Mouse (Mus musculus): Measurements from ENCODE around the gene Actr3.

Actr3 gene

GRCm38 (mm10) chr1:125435369-125436135, at the start of gene Actr3:
Gene Actr3 (minus strand): TSS chr1:125435727.
- DNase-seq (ENCODE audit: low spot score in 2 of 2): peak; percentile 99 to 100

- no peak for DNase-seq (ENCODE audit: low spot score in 2 of 2)
Observed at GRCm38 (mm10) chr1:125482459-125483287, 47.1 kb upstream of the Actr3 start.

GRCm38 (mm10) chr1:125481842-125482241, 46.3 kb upstream of the Actr3 start:
- DNase-seq (ENCODE audit: low spot score in 2 of 2): no peak

DNA sequence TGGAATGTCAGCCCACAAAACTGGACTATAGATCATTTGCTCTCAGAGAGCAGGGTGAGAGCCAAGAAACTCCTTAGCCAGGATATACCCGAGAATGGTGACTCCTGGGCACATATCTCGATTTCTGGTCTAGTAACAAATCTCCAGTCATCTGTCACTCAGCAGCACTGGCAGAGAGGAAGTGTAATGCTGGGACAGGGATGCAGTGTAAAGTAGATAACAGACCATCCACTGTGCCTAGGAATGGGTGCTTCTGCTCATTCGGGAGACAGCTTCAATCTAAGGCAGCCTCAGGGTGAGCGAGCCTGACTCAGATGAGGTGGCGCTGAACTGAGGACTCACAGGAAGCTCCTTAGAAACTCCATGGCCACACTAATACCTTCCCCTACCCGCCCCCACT, 43.1 kb upstream of the Actr3 start:
- no peak for DNase-seq (ENCODE audit: low spot score in 2 of 2)

DNA sequence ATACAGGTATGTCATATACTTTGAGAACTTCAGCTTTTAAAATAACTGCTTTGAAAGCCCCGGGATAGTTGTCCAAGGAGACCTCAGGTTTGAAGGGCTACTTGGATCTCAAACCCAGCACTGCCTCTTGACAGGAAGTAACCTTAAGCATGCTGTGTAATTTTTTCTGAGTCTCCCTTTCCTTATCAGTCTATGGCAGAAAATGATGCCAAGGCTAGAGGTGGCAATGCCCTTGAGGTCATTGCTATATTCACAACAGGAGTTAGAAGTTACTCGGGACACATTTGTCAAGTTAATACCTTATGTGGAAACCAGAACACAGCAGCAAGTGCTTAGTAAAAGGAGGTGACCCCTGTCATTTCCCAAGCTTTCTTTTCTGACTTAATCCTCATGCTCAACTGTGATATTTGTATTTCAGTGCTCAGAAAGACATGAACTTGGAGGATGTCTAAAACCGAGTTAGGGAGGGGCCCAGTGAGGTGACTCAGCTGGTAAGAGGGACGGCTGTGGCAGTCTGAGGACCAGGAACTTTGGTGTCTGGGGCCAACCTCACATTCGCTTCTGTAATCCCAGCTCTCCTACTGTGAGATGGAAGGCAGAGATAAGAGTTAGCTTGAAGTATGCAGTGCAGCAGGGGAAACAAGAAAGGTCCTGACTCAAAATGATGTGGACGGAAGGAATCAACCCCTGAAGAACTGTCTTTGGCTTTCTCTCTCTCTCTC, 40.6 kb upstream of the Actr3 start:
- DNase-seq (ENCODE audit: low spot score in 2 of 2): no peak

DNA sequence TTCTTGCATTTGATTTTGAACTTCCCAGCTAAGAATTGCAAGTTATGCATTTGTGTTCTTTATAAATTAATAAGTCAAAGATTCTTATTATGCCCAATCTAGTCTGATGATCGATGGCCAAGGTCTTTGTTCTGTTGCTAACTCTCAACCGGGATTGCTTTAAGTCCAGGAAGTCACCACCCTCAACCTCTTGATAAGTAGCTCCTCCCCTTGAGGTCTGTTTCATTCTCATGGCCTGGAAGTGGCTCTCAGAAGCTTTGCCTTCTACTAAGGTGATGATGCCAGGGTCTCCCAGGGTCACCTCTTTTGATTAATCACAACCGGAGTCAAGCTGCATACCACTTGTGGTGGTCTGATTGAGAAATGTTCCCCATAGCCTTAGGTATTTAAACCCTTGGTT, 38.3 kb upstream of the Actr3 start:
- DNase-seq (ENCODE audit: low spot score in 2 of 2): no peak

DNA sequence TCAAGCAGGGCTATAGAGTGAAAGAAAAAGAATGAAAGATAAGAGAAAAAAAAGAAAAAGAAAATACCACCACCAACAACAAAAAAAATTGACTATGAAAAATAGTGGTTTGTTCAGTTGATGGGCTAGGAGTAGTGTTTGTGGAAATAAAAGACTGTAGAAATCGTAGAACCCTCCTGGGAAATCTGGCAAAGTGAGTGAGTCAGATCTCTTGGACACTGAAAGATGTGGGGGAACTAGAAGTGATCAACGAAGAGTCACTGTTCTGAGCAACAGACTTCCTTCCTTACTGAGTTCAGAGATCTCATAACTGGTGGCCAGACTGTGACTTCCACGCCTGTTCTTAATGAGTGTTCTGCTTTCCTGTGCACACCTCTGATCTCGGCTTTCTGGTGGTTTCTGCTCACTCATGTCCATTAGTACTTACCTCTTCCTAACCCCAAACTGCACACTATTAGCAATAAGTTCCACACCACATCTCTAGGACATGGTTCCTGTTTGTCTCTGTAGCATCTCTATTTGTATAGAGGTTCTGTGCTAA, 37.7 kb upstream of the Actr3 start:
- DNase-seq (ENCODE audit: low spot score in 2 of 2): no peak

- no peak for DNase-seq (ENCODE audit: low spot score in 2 of 2)
Observed at GRCm38 (mm10) chr1:125470805-125471648, 35.5 kb upstream of the Actr3 start.

DNA sequence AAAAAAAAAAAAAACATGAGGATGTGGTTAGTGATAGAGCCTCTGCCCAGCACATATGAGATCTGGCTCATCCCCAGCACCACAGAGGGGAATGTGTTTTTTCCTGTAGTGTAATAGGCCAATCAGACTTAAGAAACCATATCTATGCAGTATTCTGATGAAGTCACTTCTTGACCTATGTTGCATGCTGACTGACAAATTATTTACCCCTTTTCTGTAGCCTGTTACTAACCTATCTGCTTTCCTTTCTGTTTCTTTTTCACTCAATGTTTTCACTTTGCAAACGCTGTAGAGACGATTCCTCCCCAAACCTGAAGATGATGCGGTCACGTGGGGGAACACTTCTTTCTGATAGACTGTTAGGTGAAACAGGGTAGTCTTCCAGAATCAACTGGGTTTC, 32.4 kb upstream of the Actr3 start:
- no peak for DNase-seq (ENCODE audit: low spot score in 2 of 2)

DNA sequence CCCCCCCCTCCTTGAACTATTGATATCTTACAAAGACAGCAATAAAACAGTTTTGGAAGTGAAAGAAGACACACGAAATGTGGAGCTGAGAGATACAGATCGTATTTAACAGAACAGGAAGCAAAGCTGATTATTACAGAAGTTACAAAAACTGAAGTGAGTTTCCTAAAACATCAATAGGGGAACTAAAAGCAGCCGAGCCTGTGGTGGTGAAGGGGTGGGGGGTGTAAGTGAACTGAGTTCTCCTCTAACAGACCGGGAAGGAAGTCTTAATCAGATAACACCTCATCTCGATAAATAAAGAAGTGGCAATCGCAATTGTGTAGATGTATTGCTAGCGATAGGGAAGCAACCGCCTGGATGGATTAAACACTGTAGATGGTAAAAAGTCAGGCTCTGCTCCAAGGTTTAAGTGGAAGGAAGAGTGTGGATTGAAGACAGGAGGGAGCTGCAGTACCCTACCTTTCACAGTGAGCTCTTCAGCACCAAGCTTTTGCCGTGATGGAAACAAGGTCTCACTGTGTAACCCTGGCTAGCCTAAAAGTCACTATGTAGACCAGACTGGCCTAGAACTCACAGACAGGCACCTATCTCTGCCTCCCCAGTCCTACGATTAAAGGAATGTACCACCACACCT, 31.2 kb upstream of the Actr3 start:
- DNase-seq (ENCODE audit: low spot score in 2 of 2): peak in 1 of 2 experiments; percentile 44

GRCm38 (mm10) chr1:125464011-125464410, 28.5 kb upstream of the Actr3 start:
- DNase-seq (ENCODE audit: low spot score in 2 of 2): no peak

DNA sequence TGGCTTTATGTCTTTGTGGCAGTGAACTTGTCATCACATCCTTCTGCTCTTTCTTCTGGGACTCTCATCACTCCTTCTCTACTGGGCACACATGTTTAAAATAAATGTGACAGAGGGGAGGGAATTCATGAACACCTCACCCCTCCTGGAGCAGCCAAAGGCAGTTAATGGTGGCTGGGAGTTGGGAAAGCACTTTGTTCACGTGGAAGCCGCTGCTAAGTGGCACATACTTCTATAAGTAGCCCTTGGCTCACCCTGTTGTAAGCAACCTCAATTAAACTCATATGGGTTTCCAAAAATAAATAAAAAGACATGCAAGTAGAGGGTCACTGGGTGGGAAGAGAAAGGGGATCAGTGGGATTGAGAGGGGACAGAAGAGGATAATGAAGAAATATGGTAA, 27.8 kb upstream of the Actr3 start:
- DNase-seq (ENCODE audit: low spot score in 2 of 2): no peak

- DNase-seq (ENCODE audit: low spot score in 2 of 2): no peak
Observed at GRCm38 (mm10) chr1:125462917-125463316, 27.4 kb upstream of the Actr3 start.

DNA sequence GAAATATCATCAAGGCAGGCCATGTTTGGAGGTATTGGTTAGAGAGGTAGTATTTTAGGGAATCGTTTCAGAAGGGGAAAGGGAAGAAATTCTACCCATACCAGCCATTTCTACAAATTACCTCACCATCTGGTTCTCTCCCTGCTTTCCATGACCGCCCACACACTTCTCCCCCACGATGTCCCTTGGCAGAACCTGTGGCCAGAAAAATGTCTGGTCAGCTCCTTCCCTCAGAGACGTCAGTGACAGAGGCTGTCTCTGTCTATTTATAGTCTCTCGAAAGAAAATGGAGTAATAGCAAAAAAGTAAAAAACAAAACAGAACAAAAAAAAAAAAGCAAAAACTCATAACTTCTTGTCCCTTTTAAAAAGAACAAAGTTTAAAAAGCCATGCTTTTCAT, 23.0 kb upstream of the Actr3 start:
- no peak for DNase-seq (ENCODE audit: low spot score in 2 of 2)

DNA sequence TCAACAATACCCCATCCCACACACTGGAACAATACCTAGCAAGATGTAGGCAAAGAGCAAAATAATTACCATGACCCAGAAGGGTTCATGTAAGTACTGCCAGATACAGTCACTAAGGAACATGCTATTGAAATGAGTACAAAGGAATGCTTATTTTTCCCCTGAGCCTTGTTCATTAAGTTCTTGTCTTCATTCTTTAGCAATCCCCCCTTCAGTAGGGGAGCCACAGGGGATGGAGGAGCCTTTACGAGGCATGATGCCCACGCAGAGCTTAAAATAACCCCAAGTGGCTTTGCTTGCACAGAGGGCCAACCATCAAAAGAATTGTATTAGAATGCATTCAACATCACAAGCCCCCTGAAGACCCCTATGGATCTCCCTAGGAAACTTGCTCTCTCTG, 19.6 kb upstream of the Actr3 start:
- no peak for DNase-seq (ENCODE audit: low spot score in 2 of 2)

DNA sequence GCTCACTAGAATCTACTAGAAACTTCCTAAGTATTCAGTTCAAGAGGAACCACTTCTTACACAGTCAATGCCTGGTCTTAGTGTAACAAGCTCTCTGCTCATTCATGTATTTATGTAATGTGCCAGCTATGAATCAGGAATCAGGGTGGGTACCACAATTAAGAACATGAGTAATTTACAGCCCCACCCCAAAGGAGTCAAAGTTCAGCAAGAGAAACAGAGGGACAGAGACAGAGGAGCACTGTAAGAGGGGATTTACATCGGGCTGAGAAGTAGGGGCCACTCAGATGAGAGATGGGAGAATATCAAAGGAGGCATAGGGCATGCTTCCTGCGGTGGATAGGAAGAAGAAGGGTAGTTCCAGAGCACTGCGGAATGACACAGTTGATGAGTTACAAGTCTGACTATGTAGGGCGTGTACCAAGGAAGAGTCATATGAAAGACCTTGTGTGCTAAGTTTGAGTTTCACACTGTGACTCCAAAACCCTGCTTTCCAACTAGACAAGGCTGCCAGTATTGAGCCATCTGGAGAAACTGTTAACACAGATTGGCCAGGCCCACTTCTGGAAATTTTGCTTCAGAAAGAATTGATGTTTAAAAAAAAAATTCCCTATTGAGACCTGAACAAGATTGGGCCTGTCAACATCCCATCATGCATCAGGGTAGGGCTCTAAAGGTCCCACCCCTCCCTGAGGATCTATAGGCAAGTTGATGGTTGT, 14.9 kb upstream of the Actr3 start:
- DNase-seq (ENCODE audit: low spot score in 2 of 2): no peak

DNA sequence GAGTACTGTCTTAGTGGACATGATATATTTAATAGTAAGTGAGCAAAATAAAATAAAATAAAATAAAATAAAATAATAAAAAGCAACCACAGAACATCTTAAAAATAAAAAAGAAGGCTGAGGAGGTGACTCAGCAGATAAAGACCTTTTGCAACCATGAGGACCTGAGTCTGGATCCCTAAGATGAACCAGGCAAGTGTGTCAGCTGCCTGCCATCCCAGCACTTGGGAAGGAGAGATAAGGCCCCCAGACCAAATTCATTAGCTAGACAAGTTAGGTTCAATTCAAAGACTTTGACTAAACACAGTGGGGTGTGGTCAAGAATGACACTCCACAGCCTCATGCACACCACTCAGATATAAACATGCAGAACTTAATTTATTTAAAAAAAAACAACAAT, 12.4 kb upstream of the Actr3 start:
- DNase-seq (ENCODE audit: low spot score in 2 of 2): no peak

GRCm38 (mm10) chr1:125441679-125442078, 6.2 kb upstream of the Actr3 start:
- peak in 1 of 2 experiments; percentile 39 for DNase-seq (ENCODE audit: low spot score in 2 of 2)

- no peak for DNase-seq (ENCODE audit: low spot score in 2 of 2)
Observed at GRCm38 (mm10) chr1:125441251-125441650, 5.7 kb upstream of the Actr3 start.

DNA sequence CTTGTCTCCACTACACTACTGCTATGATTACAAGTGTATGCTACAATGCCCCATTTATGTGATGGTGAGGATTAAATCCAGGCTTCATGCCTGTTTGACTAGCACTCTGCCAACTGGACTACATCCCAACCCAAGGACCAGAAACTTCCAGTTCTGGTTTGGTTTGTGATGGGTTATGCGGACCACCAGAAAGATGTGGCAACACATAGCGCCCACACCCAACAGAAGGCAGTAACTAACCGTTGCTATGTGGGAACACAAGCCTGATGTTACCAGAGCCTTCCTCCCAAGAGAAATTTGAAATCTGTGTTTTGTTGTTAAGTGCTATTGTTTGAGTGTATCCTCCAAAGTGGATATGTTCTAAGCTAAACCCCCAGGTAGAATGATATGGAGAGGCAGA, 4.0 kb upstream of the Actr3 start:
- DNase-seq (ENCODE audit: low spot score in 2 of 2): no peak
